ENCODE assay signal across 8 mouse cellular contexts in genomic region chr13:33004414-33005105, GRCm38 (mm10). TPM values are rescaled to one million over a fixed set of nuclear protein-coding genes. Genes with fewer than 3 reads are reported as not detected.
DNase-seq lines count a peak whose midpoint lies in the region; ATAC-seq and TF ChIP-seq lines count a peak whose summit lies in the region.

No protein-coding gene starts in this region.

- peak; percentile 79 for DNase-seq in T-cell, adult 2 months (ENCODE audit: low spot score)
- peak; percentile 61 to 78 for DNase-seq in cerebellum, postnatal 4 days (ENCODE audit: low spot score in 2 of 2)
- DNase-seq in gastrocnemius, adult 2 months = peak; percentile 89
- peak; percentile 80 for DNase-seq in hindbrain, postnatal 0 days (ENCODE audit: low spot score)
- peak; percentile 73 to 79 for DNase-seq in left cerebral cortex, adult 2 months (ENCODE audit: extremely low spot score in 1 of 2, low spot score in 2 of 2)
- DNase-seq in right cerebral cortex, adult 2 months (ENCODE audit: low spot score in 2 of 2) = peak; percentile 81 to 85
- DNase-seq in urinary bladder, postnatal 14 days (ENCODE audit: low spot score) = peak; percentile 86

- peak overlapping the region; percentile 44 for H3K9ac ChIP-seq in hindbrain, postnatal 0 days (replicated peaks; ENCODE audit: low read length)

- H3K4me3 ChIP-seq in gastrocnemius, adult 2 months = peak overlapping the region; percentile 75
- H3K4me3 ChIP-seq in hindbrain, postnatal 0 days (ENCODE audit: low read length) = peak overlapping the region; percentile 25
- H3K4me3 ChIP-seq in left cerebral cortex, adult 2 months = peak overlapping the region; percentile 44

- H3K36me3 ChIP-seq in hindbrain, postnatal 0 days (ENCODE audit: insufficient read depth, low read length) = no peaks in the 10 kb centered on the region

- H3K27ac ChIP-seq in gastrocnemius, adult 2 months = peak overlapping the region; percentile 89
- H3K27ac ChIP-seq in hindbrain, postnatal 0 days = peak overlapping the region; percentile 68
- H3K27ac ChIP-seq in left cerebral cortex, adult 2 months = peak overlapping the region; percentile 76

- H3K4me2 ChIP-seq in hindbrain, postnatal 0 days (ENCODE audit: low read depth, low read length) = peak overlapping the region; percentile 54

- H3K27me3 ChIP-seq in hindbrain, postnatal 0 days (ENCODE audit: insufficient read depth, low read length) = no peaks in the 10 kb centered on the region

- peak; percentile 81 for TF ChIP-seq CTCF in gastrocnemius, adult 2 months (IDR thresholded peaks at IDR 0.05)
- peak; percentile 77 for TF ChIP-seq CTCF in hindbrain, postnatal 0 days (IDR thresholded peaks at IDR 0.05; ENCODE audit: low read depth)
- peak; percentile 77 for TF ChIP-seq CTCF in left cerebral cortex, adult 2 months (IDR thresholded peaks at IDR 0.05)

- WGBS in hindbrain, postnatal 0 days = 21% methylated on average over 12 of the region's 12 CpGs

- no peaks in the 10 kb centered on the region for H3K9me3 ChIP-seq in hindbrain, postnatal 0 days (ENCODE audit: low read length)

- intact Hi-C loops in gastrocnemius, adult 2 months (cut with DNase I) = loop anchor here (5.0 kb wide), 2 partner anchors 73 to 102 kb away; partner anchors contain the start of gene Serpinb1b
- intact Hi-C loops in left cerebral cortex, adult 2 months (cut with DNase I) = loop anchor here (2.0 kb wide), 1 partner anchor 74 kb away; the partner anchor contains the start of gene Serpinb1b

- no peaks in the 10 kb centered on the region for H3K4me1 ChIP-seq in hindbrain, postnatal 0 days (ENCODE audit: insufficient read depth, low read length)

- peak; percentile 96 for ATAC-seq in hindbrain, postnatal 0 days
- ATAC-seq in megakaryocyte, adult 5-6 weeks (ENCODE audit: poor library complexity, severe bottlenecking) = peak; percentile 88

RNA-seq across cellular contexts. Expression of gene Serpinb9, which starts 1.5 kb away (rescaled TPM):
- total RNA-seq in gastrocnemius, adult 2 months (2021) = 1 to 10 TPM; 1.5 to 2.3 TPM
- total RNA-seq in hindbrain, postnatal 0 days (2014; rRNA removed) = 3.8 and 4.4 TPM in 2 replicates
- polyA plus RNA-seq in hindbrain, postnatal 0 days (2015; fragmentation: Nextera tagmentation; extraction: Ambion mirVana) = 3.4 and 3.8 TPM in 2 replicates
- 1 to 10 TPM; 4.3 to 5.6 TPM for total RNA-seq in left cerebral cortex, adult 2 months (2021)
- total RNA-seq in megakaryocyte, adult 5-6 weeks (2015) = 2.7 and 4.2 TPM in 2 replicates
- total RNA-seq in megakaryocyte, adult 5-6 weeks (2017) = 1.9 TPM in 2 replicates

RNA-seq across cellular contexts. Expression of gene Serpinb9b, which starts 22.7 kb away (rescaled TPM):
- not detected for total RNA-seq in gastrocnemius, adult 2 months (2021)
- not detected in 2 replicates for total RNA-seq in hindbrain, postnatal 0 days (2014; rRNA removed)
- polyA plus RNA-seq in hindbrain, postnatal 0 days (2015; fragmentation: Nextera tagmentation; extraction: Ambion mirVana) = 0.13 and 0.25 TPM in 2 replicates
- total RNA-seq in left cerebral cortex, adult 2 months (2021) = under 1 TPM in 1 of 2 experiments, not detected in 1; 0.09 TPM
- total RNA-seq in megakaryocyte, adult 5-6 weeks (2015) = 0.27 TPM in 1 of 2 replicates, not detected in the other
- total RNA-seq in megakaryocyte, adult 5-6 weeks (2017) = not detected in 2 replicates

RNA-seq across cellular contexts. Expression of gene Serpinb6b, which starts 39.6 kb away (rescaled TPM):
- total RNA-seq in gastrocnemius, adult 2 months (2021) = 1 to 10 TPM; 1.4 to 1.6 TPM
- 1.7 and 4.7 TPM in 2 replicates for total RNA-seq in hindbrain, postnatal 0 days (2014; rRNA removed)
- 2.8 TPM in 2 replicates for polyA plus RNA-seq in hindbrain, postnatal 0 days (2015; fragmentation: Nextera tagmentation; extraction: Ambion mirVana)
- 1 to 10 TPM in 1 of 2 experiments, under 1 TPM in 1; 0.96 to 1.9 TPM for total RNA-seq in left cerebral cortex, adult 2 months (2021)
- 1.6 and 1.7 TPM in 2 replicates for total RNA-seq in megakaryocyte, adult 5-6 weeks (2015)
- total RNA-seq in megakaryocyte, adult 5-6 weeks (2017) = 1.9 and 7.2 TPM in 2 replicates

Comparison
In these comparisons a context has a peak if more than half of its experiments do, and no peak if none do; other contexts are left out.
1. Peak in every context shown above with its lines: DNase-seq, ATAC-seq, H3K4me3 ChIP-seq and H3K27ac ChIP-seq.
2. H3K4me3 ChIP-seq: peak in every context shown above with its lines; median percentile 75 in gastrocnemius, adult 2 months; 44 in left cerebral cortex, adult 2 months; 25 in hindbrain, postnatal 0 days.